ENCODE assay signal across 8 mouse cellular contexts in the genomic region with DNA sequence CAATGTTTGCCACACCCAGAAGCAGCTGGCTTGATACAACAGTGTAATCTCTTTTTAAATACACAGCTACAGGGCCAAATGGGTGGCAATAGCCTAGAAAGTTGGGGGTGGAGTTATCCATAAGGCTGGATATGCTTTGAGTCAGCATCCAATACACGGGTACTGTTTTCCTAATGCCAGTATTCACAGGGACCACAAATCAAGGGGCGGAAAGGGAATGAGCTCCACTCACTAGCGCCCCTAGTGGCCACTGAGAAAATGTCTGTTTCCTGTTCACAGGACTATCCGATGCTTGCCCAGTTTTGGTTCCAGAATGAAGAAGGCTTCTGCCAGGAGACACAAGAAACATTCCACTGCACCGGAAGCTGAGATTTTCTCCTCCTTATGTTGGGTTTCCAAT. TPM values are rescaled to one million over a fixed set of nuclear protein-coding genes. Genes with fewer than 3 reads are reported as not detected.
A peak's percentile ranks its signal among the peaks of the same experiment; 100 is the strongest.
DNase-seq lines count a peak whose midpoint lies in the region; TF ChIP-seq lines count a peak whose summit lies in the region.

No protein-coding gene starts in this region.

- 0 out of 2 replicates have a peak, but pooled peaks have one; percentile 29 for TF ChIP-seq CTCF in embryonic fibroblast, embryonic 13.5 days (IDR thresholded peaks at IDR 0.05; ENCODE audit: borderline replicate concordance, insufficient read depth, low read length)

- H3K4me3 ChIP-seq in embryonic fibroblast, embryonic 13.5 days (ENCODE audit: insufficient read depth, low read length), result no peak overlapping the region

- no peak overlapping the region for H3K27ac ChIP-seq in embryonic fibroblast, embryonic 13.5 days (ENCODE audit: insufficient read depth, low read length)

- H3K4me1 ChIP-seq in embryonic fibroblast, embryonic 13.5 days (ENCODE audit: control insufficient read depth, insufficient read depth, low read length), result no peaks in the 10 kb centered on the region; the same call in 1 of the 2 replicates

- DNase-seq in heart, adult 18-20 months, result peak; percentile 65 to 81
- DNase-seq in heart, adult 8-10 months (ENCODE audit: low spot score), result no peak
- DNase-seq in 416B (ENCODE audit: low read depth), result peak; percentile 61
- DNase-seq in adrenal gland, postnatal 14 days, result peak; percentile 85
- peak; percentile 76 for DNase-seq in kidney, adult 9 months
- peak; percentile 65 for DNase-seq in mesoderm, embryonic 11.5 days (ENCODE audit: low read depth, low spot score)
- peak; percentile 45 to 59 for DNase-seq in thymus, postnatal 36 days

- no peak for TF ChIP-seq POLR2A in embryonic fibroblast, embryonic 13.5 days (IDR thresholded peaks at IDR 0.05; ENCODE audit: low read depth, low read length)

RNA-seq across cellular contexts. Expression of gene Fbxl14, which starts 7.3 kb away (rescaled TPM):
- total RNA-seq in heart, adult 18-20 months (2021), result 10 to 100 TPM; 15.0 to 15.6 TPM
- 10 to 100 TPM; 14.7 to 18.1 (median 16.2) TPM for total RNA-seq in heart, adult 8-10 months (2022)
- total RNA-seq in adrenal gland, postnatal 14 days (2021), result 27.4 and 33.5 TPM in 2 replicates
- polyA plus RNA-seq in embryonic fibroblast, embryonic 13.5 days (2011; ENCODE audit: insufficient read length, low read depth, missing spikeins), result 19.3 and 21.5 TPM in 2 replicates

RNA-seq across cellular contexts. Expression of gene Adipor2, which starts 54.6 kb away (rescaled TPM):
- 10 to 100 TPM; 71.4 to 86.5 TPM for total RNA-seq in heart, adult 18-20 months (2021)
- 10 to 100 TPM; 53.7 to 69.1 (median 61.2) TPM for total RNA-seq in heart, adult 8-10 months (2022)
- total RNA-seq in adrenal gland, postnatal 14 days (2021), result 158 and 194 TPM in 2 replicates
- 38.2 and 42.8 TPM in 2 replicates for polyA plus RNA-seq in embryonic fibroblast, embryonic 13.5 days (2011; ENCODE audit: insufficient read length, low read depth, missing spikeins)
